Mouse (Mus musculus) heart, embryonic 11.5 days (tissue): Measurements from ENCODE around the gene Armcx6. TPM values are rescaled to one million over a fixed set of nuclear protein-coding genes. Genes with fewer than 3 reads are reported as not detected.

Source experiments
- microRNA-seq: library from miRNA; unstranded; fragments of <30 nt; microRNA quantifications from one replicate; pipeline ENCODE4, GENCODE M21; 2016; ENCODE audit warnings: borderline number of aligned reads
- polyA plus RNA-seq: library from polyadenylated mRNA; unstranded; fragments of >200 nt; fragmentation: Nextera tagmentation; extraction: Ambion mirVana; gene quantifications from 2 replicates; pipeline ENCODE4 v1.2.1, GENCODE M21; 2014

The Armcx6 gene
- polyA plus RNA-seq, 1 experiment from 2014 or later, result 16.6 TPM

Small RNA genes lying within 50 kb of the gene (microRNA-seq; reads per million reads assigned to microRNA genes)
- 0.20 reads per million for gene Mir7093

Other genes starting within 250 kb of the Armcx6 start
- gene Timm8a1, start 209.6 kb downstream of the Armcx6 start, polyA plus RNA-seq, result 79.3 and 82.1 TPM in 2 replicates
- gene Btk, start 167.8 kb downstream of the Armcx6 start, polyA plus RNA-seq, result 1.4 and 2.1 TPM in 2 replicates
- 303 TPM in 2 replicates for gene Rpl36a, start 165.8 kb downstream of the Armcx6 start, polyA plus RNA-seq
- 3.7 TPM in 2 replicates for gene Gla, start 150.3 kb downstream of the Armcx6 start, polyA plus RNA-seq
- gene Hnrnph2, start 150.2 kb downstream of the Armcx6 start, polyA plus RNA-seq, result 83.0 and 125 TPM in 2 replicates
- 4.6 and 5.1 TPM in 2 replicates for gene Armcx4, start 64.9 kb downstream of the Armcx6 start, polyA plus RNA-seq
- gene Armcx1, start 33.5 kb downstream of the Armcx6 start, polyA plus RNA-seq, result 36.1 and 40.5 TPM in 2 replicates
- gene Armcx3, start 5.2 kb upstream of the Armcx6 start, polyA plus RNA-seq, result 82.0 and 94.0 TPM in 2 replicates
- gene Armcx2, start 57.8 kb upstream of the Armcx6 start, polyA plus RNA-seq, result 58.1 and 75.6 TPM in 2 replicates
- gene Nxf2, start 213.3 kb upstream of the Armcx6 start, polyA plus RNA-seq, result 0.52 and 1.2 TPM in 2 replicates